Mouse (Mus musculus): ENCODE measurements around the gene Tprn.
A peak's percentile ranks its signal among the peaks of the same experiment; 100 is the strongest.

Tprn gene

DNA sequence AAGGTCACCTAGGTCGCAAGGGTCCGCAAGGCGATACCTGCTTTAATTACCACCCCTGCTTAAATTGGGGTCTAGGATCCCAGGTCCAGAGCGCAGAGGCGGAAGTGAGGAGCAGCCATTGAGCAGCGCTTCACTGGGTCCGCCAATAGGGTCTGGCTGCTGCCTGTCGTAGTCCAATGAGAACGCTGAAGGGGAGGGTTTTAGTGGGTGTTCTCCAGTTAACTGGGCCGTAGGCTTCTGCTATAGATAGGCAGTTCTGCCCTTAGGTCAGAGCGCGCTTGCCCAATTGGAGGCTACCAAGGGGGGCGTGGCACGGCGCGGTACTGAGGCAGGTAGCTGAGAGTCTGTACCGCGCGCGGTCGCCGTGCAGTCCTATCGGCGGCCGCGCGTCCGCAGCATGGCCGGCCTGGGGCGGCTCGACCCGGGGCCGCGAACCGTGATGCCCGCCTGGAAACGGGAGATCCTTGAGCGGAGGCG is at the start of gene Tprn:
Gene Tprn, plus strand, starts transcription at position 328 of the 477 bp plus-strand sequence.
- peak; percentile 29; the same call in 1 of the 2 replicates for TF ChIP-seq GATA4 (IDR thresholded peaks at IDR 0.05; ENCODE audit: insufficient replicate concordance, low read length)

DNA sequence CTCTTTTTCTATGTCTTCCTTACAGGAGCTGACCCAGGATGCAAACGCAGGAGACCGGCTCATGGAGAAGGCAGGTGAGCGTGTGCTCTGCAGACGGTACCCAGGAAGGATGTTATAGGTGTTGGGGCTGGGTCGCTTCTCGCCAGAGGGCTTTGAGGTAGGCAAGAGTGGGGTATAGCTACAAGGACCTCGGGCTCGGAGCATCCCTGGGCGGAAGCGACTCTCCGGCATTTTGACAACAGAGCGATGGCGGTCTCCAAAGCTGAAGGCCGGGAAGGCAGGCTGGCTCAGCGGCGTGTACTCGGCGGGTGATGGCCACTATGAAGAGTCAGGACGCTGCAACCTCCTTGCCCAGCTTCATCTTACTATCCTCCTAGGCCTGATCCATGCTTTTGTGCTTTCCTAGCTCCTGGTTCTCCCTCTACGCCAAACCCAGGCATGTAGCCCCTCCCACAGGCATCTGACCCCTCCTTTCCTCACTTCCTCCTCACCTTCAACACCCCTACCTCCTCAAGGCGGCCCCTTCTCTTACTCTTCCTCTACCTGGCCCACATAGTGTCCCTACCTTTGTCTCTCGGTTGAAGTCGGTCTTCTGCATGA is 49.1 kb upstream of the Tprn start:
- no peak for TF ChIP-seq GATA4 (IDR thresholded peaks at IDR 0.05; ENCODE audit: insufficient replicate concordance, low read length)

DNA sequence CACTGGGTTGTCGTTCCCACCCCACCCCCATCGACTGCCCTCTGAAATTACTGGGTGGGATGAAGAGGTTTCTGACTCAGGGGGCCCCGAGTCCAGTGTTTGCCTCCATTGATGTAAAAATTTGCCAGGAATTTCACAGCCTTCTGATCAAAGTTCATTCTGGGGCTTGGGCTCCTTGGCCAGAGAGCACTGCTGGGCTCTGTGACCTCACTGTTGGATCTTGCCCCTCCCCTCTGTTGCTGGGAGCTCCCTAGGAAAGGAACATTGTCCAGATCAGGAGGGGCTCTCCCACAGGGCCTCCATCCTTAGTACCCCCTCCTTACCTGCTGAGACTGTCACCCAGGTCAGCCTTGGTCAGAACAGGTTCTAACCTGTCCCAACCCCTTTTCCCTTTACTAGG is 48.0 kb upstream of the Tprn start, which contains the start of gene Stpg3:
Gene Stpg3, minus strand, starts transcription at position 194 of the 400 bp plus-strand sequence.
- TF ChIP-seq GATA4 (IDR thresholded peaks at IDR 0.05; ENCODE audit: insufficient replicate concordance, low read length): no peak

DNA sequence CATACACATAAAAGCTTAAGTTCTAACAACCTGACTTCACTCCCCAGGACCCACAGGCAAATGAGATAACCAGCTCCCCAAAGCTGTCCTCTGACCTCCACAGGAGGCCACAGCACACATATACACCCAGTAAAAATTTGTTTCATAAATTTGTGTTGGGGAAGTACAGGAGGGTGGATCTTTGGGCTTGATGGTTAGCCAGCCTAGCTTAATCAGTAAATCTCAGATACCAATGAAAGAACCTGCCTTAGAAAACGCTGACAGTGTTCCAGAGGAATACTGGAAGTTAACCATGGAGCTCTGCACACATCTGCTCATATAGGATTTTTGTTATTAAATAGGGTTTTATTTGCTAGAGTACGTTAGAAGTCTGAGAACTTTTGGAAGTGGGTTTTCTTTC is 44.8 kb upstream of the Tprn start:
- TF ChIP-seq GATA4 (IDR thresholded peaks at IDR 0.05; ENCODE audit: insufficient replicate concordance, low read length): no peak

DNA sequence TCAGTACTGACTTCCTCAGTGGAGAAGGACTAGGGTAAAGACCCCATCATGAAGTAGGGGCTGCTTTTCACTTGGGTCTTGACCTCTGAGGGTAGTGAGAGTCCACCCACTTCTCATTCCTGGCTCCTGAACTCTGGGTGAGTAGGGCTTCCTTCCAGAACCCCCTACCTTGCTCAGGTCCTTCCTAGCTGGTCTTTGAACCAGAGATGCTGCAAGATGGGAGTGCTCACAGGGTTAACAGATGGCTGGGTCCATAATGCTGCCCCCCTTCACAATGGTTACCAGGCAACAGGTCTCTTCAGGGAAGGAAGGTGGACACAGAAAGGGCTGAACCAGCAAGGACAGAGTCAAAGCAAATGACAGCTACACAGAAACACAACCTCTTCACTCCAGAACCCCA is 44.0 kb upstream of the Tprn start, which contains the start of gene Fam166a:
Gene Fam166a, plus strand, starts transcription at position 301 of the 400 bp plus-strand sequence.
- no peak for TF ChIP-seq GATA4 (IDR thresholded peaks at IDR 0.05; ENCODE audit: insufficient replicate concordance, low read length)

DNA sequence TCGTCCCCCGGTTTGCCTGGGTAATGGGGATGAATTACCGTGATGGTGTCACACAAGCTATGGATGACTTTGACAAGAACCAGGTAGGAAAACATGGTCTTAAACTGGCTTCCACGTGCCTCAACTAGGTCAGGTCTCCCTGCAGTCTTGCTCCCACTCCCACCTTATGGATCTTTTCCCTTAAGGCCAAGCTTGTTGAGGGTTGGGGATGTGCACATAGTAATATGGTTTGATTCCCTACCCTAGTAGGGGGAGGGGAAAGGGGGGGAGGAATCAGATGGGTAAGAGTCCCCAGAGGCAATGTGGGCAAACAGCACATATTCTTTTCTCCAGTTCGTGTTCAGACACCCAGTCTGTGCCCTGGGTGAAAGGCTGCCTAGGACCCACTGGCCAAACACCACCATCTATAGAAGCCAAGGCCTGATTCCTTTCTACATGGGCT is 41.1 kb upstream of the Tprn start:
- TF ChIP-seq GATA4 (IDR thresholded peaks at IDR 0.05; ENCODE audit: insufficient replicate concordance, low read length): no peak

DNA sequence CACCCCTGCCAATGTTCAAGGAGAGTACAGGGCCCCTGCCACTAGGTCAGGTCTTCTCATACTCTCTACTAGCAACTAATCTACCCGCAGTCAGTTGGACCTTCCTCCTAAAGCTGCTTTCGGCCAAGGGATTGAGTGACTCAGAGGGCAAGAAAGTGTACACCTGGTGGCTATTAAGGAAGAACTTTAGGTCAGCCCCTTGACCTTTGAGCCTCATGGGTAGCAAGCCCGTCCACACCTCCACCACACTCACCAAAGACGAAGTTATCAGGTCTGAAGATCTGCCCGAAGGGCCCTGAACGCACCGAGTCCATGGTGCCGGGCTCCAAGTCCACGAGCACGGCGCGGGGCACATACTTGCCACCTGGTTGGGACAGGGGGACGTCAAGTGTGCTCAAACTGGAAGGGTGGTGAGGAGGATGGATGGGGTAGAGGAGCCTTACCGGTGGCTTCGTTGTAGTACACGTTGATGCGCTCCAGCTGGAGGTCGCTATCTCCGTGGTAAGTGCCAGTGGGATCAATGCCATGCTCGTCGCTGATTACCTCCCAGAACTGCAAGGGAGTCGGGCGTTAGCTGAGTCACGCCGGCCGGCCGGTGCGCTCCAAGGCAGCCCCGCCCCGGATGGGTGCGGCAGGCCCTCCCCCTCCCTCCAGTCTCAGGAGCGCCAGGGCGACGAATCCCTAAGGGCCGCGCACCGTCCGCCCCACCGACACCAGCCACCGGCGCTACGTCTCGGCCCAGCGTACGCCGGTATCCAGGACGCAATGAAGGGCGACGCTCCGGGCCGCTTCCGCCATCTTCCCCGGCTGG is 38.5 kb upstream of the Tprn start:
- TF ChIP-seq GATA4 (IDR thresholded peaks at IDR 0.05; ENCODE audit: insufficient replicate concordance, low read length): peak; percentile 81; the same call in 1 of the 2 replicates

DNA sequence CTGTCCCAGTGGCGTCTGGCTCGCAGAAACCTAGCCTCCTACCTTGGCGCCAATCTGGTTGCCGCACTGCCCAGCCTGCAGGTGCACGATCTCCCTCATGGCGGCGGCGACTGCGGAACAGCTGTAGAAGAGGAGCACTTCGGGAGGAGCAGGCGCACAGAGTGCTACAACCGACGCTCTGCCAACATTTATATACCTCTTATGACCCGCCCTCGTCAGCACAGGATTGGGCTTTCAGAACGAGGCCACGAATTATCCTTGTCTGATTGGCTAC is 38.0 kb upstream of the Tprn start, which contains the start of gene Tubb4b:
Gene Tubb4b, minus strand, starts transcription at position 211 of the 274 bp plus-strand sequence.
- TF ChIP-seq GATA4 (IDR thresholded peaks at IDR 0.05; ENCODE audit: insufficient replicate concordance, low read length): no peak; the same call in 1 of the 2 replicates

DNA sequence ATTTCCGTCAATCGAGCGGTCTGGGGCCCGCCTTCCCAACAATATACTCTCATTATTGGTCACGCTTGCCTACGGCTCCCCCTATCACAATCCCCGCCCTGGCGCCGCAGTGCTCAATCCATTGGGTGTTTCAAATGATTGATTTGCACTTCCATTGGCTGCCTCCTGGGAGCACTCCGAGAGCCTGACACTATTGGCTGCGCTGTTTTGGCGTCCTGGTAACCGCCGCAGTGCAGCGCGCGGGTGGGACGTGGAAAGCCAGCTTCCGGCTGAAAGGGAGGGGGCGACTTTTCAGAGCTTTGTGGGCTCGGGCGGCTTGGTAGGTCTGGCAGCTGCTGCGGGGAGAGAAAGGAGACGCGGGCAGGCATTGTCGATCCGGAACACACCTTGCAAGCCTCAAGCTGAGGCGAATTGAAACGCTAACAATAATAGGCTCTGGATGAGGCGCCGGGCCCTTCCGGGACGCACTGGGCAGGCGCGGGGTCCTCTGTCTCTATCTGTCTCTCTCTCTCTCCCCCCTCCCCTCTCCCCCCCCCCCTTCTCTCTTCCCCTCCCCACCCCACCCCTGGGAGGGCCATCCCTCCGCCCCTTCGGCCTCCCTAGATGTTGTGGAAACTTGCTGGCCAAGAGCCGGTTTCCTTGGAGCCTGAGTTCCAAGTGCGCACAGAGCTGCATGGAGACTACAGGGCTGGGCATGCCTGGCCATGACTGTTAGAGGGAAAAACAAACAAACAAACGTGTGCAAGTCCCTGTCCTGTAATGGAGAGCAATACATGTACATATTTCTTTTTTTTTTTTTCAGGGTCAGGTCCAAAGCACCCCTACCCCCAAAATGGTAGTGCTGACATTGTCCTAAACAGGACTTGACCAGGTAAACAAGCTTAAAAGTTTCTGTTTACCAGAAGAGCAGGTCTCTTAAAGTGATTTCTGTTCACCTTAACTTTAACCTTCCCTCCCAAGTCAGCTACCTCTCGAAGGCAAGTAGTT is 37.4 kb upstream of the Tprn start:
- TF ChIP-seq GATA4 (IDR thresholded peaks at IDR 0.05; ENCODE audit: insufficient replicate concordance, low read length): no peak

DNA sequence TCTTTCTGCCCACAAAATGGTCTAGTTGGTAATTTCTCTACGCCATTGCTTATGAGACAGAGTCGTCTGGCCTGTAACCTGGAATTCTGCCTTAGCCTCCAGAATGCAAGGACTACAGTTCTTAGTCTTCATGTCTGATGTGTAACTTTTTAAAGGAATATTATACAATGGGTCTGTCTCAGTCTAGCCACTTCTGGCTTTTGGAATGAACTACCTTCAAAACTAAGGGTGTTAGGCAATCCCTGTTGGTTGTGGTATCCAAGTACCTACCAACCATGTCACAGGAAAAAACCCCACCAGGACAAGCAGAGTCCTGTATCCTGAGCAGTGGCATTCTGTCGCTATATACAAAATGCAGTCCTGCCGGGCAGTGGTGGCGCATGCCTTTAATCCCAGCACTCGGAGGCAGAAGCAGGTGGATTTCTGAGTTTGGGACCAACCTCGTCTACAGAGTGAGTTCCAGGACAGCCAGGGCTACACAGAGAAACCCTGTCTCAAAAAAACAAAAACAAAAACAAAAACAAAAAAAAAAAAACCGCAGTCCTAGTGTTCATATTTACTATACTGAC is 36.5 kb upstream of the Tprn start:
- no peak for TF ChIP-seq GATA4 (IDR thresholded peaks at IDR 0.05; ENCODE audit: insufficient replicate concordance, low read length)

DNA sequence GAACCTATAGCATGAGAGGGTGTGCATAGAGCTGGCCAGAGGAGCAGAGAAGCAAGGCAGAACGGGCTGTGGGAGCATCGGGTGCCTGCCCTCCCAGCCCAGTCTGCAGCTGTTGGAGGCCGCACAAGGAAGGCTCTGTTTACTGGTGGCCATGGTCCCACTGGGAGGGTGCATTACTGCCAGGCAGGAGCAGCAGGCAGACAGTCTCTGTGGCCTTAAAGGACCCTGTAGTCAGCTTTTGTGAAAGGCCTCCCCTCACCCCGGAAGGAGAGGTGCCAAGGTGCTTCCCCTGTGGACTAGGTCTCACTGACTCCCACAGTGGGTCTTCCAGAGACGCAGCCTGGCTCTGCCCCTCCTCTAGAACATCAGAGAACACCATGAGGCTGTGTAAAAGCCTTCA is 35.6 kb upstream of the Tprn start:
- no peak for TF ChIP-seq GATA4 (IDR thresholded peaks at IDR 0.05; ENCODE audit: insufficient replicate concordance, low read length)

DNA sequence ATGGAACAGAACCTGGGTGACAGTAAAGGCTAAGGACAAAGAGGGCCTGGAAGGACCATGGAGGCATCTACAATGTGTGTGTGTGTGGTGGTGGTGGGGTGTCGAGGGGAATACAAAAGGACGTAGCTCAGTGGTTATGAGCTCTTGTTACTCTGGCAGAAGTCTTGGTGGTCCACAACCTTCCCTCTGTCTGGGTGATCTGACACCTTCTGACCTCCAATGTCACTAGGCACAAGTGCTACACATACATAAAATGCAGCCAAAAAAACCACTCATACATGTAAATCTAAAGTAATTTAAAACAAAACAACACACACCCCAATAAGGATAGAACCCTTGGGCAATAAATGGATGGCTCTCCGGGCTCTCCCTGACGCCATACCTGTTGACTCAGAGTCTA is 35.0 kb upstream of the Tprn start:
- no peak for TF ChIP-seq GATA4 (IDR thresholded peaks at IDR 0.05; ENCODE audit: insufficient replicate concordance, low read length)

DNA sequence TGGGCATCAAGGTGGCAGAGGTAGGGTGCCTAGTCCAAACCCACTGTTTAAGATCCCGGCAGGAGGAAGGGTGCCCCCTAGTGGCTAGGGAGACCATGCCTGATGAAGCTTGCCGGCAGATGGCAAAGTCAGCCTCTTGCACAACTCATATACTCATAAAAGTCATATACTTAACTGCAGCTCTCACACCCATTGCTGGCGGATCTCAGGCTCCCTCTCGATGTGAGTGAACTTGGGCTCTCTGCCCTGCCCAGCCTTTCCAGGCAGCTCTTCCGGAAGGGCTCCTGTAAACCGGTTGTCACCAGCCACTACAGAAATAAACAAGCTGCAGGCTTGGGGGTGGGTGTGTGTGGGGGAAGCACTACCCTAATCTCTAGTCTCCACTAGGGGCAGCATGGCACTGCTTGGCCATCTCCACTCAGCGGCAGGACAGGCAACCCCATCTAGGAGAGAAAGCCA is 34.0 kb upstream of the Tprn start:
- TF ChIP-seq GATA4 (IDR thresholded peaks at IDR 0.05; ENCODE audit: insufficient replicate concordance, low read length): no peak

DNA sequence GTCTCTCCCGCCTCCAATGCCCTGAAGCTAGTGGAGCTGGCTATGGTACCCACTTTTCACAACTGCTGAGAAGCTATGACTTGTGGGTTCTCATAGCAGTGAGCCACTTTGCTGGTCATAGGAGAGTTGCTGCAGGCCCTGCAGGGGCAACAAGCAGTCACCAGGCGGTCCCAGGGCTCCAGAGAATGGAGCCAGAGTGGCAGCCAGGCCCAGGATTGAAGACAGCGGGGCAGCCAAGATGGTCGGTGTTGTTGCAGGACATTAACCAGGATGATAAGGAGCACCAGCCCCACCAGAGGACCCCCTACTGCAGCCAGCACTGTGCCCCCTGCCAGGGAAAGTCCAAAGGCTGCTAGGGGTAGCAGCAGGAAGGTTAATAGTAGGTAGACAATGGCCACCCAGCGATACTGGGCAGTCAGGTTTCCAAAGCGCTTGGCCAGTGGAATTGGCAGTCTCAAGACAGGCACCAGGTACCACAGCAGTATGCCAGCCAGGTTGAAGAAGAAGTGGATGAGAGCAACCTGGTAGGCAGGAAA is 33.4 kb upstream of the Tprn start:
- TF ChIP-seq GATA4 (IDR thresholded peaks at IDR 0.05; ENCODE audit: insufficient replicate concordance, low read length): no peak

All from liver, adult (tissue).